Mouse (Mus musculus): ENCODE data around the gene Prnd. TPM values are rescaled to one million over a fixed set of nuclear protein-coding genes. Genes with fewer than 3 reads are reported as not detected.

Gene Prnd
- 0.38 TPM for polyA plus RNA-seq (2014; fragmentation: Illumina TruSeq; extraction: RNeasy Lipid Tissue Mini Kit (QIAGEN cat#74804); ENCODE audit: low read depth, low replicate concordance)

DNA sequence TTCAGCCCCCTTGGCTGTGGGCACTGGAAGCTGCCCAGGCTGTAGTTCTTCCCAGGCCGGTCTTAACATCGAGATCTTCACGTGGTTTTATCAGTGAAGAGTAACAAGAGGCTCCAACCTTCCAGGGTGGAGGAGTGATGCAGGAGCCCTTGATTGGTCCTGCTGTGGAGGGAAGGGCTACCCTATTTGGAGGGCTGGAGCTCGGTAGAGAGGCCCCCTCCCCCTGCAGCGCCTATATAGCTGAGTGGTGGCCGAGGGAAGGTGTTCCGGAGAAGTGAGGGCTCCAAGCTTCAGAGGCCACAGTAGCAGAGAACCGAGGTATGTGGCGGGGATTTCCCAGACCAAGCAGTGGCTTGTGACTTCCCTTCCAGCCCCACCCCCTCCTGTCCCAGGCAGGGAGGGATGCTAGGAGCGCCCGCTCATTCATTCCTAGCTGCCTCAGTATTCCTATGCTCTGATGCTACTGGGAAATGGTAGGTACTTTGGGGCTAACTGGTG, at the start of gene Prnd:
Prnd (plus strand) TSS at position 264 of the 498 bp plus-strand sequence.

DNA sequence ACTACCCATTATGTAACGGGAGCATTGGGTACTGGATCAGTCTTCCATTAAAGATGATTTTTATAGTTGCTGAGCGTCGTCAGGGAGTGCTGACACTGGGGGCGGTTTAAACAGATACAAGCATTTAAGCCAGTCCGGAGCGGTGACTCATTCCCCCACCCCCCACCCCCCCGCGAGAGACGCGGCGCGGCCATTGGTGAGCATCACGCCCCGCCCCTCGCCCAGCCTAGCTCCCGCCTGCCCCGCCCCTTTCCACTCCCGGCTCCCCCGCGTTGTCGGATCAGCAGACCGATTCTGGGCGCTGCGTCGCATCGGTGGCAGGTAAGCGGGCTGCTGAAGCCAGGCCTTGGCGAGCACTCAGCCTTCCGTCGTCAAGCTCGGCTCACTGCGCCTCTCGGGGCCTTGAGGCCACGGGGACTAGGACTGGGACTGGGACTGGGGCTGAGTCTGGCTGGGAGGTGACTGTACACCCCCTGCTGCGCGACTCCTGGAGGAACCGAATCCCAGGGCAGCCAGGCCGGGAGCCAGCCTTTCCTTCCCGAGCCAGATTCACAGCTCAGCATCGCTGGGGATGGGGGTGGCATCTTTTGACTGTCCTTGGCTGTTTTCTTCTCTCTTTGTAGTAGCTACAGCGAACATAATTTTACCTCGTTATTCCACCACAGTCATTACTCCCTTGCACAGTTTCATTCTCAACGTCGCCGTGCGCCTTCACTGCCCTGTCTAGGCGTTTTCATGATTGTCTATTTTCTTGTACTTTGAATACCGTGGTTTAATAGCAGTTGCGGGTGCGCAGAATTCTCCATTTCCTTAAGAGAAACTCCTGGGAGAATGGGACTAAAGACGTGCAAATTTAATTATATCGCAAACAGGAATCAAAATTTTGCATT, 40.7 kb upstream of the Prnd start, which contains the start of the genes Prnp and Prn:
Prnp (plus strand) TSS at position 246 of the 890 bp plus-strand sequence.
Prn (plus strand) TSS at position 275 of the 890 bp plus-strand sequence.

Other genes starting within 250 kb of the Prnd start
- gene Erv3, start 91.1 kb upstream of the Prnd start, polyA plus RNA-seq (2014; fragmentation: Illumina TruSeq; extraction: RNeasy Lipid Tissue Mini Kit (QIAGEN cat#74804); ENCODE audit: low read depth, low replicate concordance), result 0.32 TPM
- 205 TPM for gene Prnp, start 40.9 kb upstream of the Prnd start, polyA plus RNA-seq (2014; fragmentation: Illumina TruSeq; extraction: RNeasy Lipid Tissue Mini Kit (QIAGEN cat#74804); ENCODE audit: low read depth, low replicate concordance)
- gene Prn, start 40.9 kb upstream of the Prnd start, polyA plus RNA-seq (2014; fragmentation: Illumina TruSeq; extraction: RNeasy Lipid Tissue Mini Kit (QIAGEN cat#74804); ENCODE audit: low read depth, low replicate concordance), result not detected
- 5.6 TPM for gene Rassf2, start 79.4 kb downstream of the Prnd start, polyA plus RNA-seq (2014; fragmentation: Illumina TruSeq; extraction: RNeasy Lipid Tissue Mini Kit (QIAGEN cat#74804); ENCODE audit: low read depth, low replicate concordance)
- gene Slc23a2, start 194.2 kb downstream of the Prnd start, polyA plus RNA-seq (2014; fragmentation: Illumina TruSeq; extraction: RNeasy Lipid Tissue Mini Kit (QIAGEN cat#74804); ENCODE audit: low read depth, low replicate concordance), result 43.1 TPM

All from sigmoid colon, adult 10 weeks (tissue).